Comparison of ENCODE assay signal across 9 mouse cellular contexts in genomic region chr8:99414483-99414921, GRCm38 (mm10). TPM values are rescaled to one million over a fixed set of nuclear protein-coding genes. Genes with fewer than 3 reads are reported as not detected.
A peak's percentile ranks its signal among the peaks of the same experiment; 100 is the strongest.
DNase-seq lines count a peak whose midpoint lies in the region; ATAC-seq and TF ChIP-seq lines count a peak whose summit lies in the region.
"Had no signal": no experiment of that assay in that cellular context is flagged by ENCODE, and none has a peak within 500 bp of the region (broad histone marks: within the 10 kb centered on the region; RNA-seq: fewer than 3 reads in every experiment).

No protein-coding gene starts in this region.

- TF ChIP-seq CTCF in layer of hippocampus, adult 2 months (conservative IDR thresholded peaks at IDR 0.05) = no peak

- 6% methylated on average over 9 of the region's 9 CpGs for WGBS in hindbrain, embryonic 11.5 days
- 3% methylated on average over 9 of the region's 9 CpGs for WGBS in neural tube, embryonic 12.5 days

- no peaks in the 10 kb centered on the region for H3K4me1 ChIP-seq in hindbrain, embryonic 11.5 days (replicated peaks; ENCODE audit: control insufficient read depth, insufficient read depth, low read length)
- peaks cover 19% of the 10 kb centered on the region; the same call in 1 of the 2 replicates for H3K4me1 ChIP-seq in neural tube, embryonic 12.5 days

- peaks cover 12% of the 10 kb centered on the region for H3K27me3 ChIP-seq in hindbrain, embryonic 11.5 days (ENCODE audit: control insufficient read depth, insufficient read depth, low read length)
- H3K27me3 ChIP-seq in neural tube, embryonic 12.5 days (replicated peaks) = peaks cover 19% of the 10 kb centered on the region; the same call in 1 of the 2 replicates

- no peak for DNase-seq in layer of hippocampus, adult 2 months (ENCODE audit: low spot score in 2 of 2)
- DNase-seq in layer of hippocampus, adult 9-10 months (ENCODE audit: low spot score) = no peak
- DNase-seq in embryo, embryonic 10.5 days (ENCODE audit: low spot score) = peak; percentile 34
- DNase-seq in hindbrain, embryonic 11.5 days (ENCODE audit: low spot score) = no peak
- no peak for DNase-seq in testis, postnatal 10 days (ENCODE audit: low spot score)
- no peak for DNase-seq in urinary bladder, adult 2 months (ENCODE audit: low spot score)
- DNase-seq in spleen, postnatal 10 days (ENCODE audit: low spot score in 2 of 2) = no peak

- peak overlapping the region; percentile 76 for H3K4me3 ChIP-seq in layer of hippocampus, adult 2 months
- H3K4me3 ChIP-seq in hindbrain, embryonic 11.5 days (ENCODE audit: low read depth, low read length) = peak overlapping the region; percentile 54
- H3K4me3 ChIP-seq in neural tube, embryonic 12.5 days = peak overlapping the region; percentile 54
- H3K4me3 ChIP-seq: erythroblast, embryonic 14.5 days had no signal

- no peaks in the 10 kb centered on the region for H3K9me3 ChIP-seq in hindbrain, embryonic 11.5 days (ENCODE audit: control insufficient read depth, low read length)
- H3K9me3 ChIP-seq in neural tube, embryonic 12.5 days = no peaks in the 10 kb centered on the region

- no peaks in the 10 kb centered on the region for H3K36me3 ChIP-seq in hindbrain, embryonic 11.5 days (ENCODE audit: control insufficient read depth, insufficient read depth, low read length)
- H3K36me3 ChIP-seq in neural tube, embryonic 12.5 days = no peaks in the 10 kb centered on the region

- H3K9ac ChIP-seq in hindbrain, embryonic 11.5 days (ENCODE audit: low read depth, low read length) = no peak overlapping the region
- H3K9ac ChIP-seq in neural tube, embryonic 12.5 days = no peak overlapping the region

- no peak for ATAC-seq in hindbrain, embryonic 11.5 days (ENCODE audit: low FRiP score)
- peak; percentile 22; the same call in 1 of the 2 replicates for ATAC-seq in neural tube, embryonic 12.5 days (ENCODE audit: low FRiP score, low read depth)

- H3K4me2 ChIP-seq in hindbrain, embryonic 11.5 days (replicated peaks; ENCODE audit: low read depth, low read length) = peak overlapping the region; percentile 95
- H3K4me2 ChIP-seq in neural tube, embryonic 12.5 days (replicated peaks) = peak overlapping the region; percentile 93

- H3K27ac ChIP-seq in layer of hippocampus, adult 2 months = peak overlapping the region; percentile 92
- H3K27ac ChIP-seq in hindbrain, embryonic 11.5 days (ENCODE audit: low read depth, low read length) = no peak overlapping the region
- H3K27ac ChIP-seq in neural tube, embryonic 12.5 days = no peak overlapping the region

RNA-seq across cellular contexts. Expression of gene Cdh8, which starts 1.8 kb away (rescaled TPM):
- 10 to 100 TPM; 82.9 to 90.8 TPM for total RNA-seq in layer of hippocampus, adult 2 months (2021)
- polyA plus RNA-seq in hindbrain, embryonic 11.5 days (2014; fragmentation: Nextera tagmentation; extraction: Ambion mirVana) = 4.4 and 4.7 TPM in 2 replicates
- 9.5 and 11.1 TPM in 2 replicates for polyA plus RNA-seq in neural tube, embryonic 12.5 days (2016; fragmentation: Nextera tagmentation; extraction: Ambion mirVana)
- polyA plus RNA-seq in urinary bladder, adult 2 months (2012; rRNA removed) = 1.0 and 1.6 TPM in 2 replicates
- polyA plus RNA-seq: erythroblast, embryonic 14.5 days had no signal
